25 mouse cellular contexts compared by ENCODE assay signal in the genomic region with DNA sequence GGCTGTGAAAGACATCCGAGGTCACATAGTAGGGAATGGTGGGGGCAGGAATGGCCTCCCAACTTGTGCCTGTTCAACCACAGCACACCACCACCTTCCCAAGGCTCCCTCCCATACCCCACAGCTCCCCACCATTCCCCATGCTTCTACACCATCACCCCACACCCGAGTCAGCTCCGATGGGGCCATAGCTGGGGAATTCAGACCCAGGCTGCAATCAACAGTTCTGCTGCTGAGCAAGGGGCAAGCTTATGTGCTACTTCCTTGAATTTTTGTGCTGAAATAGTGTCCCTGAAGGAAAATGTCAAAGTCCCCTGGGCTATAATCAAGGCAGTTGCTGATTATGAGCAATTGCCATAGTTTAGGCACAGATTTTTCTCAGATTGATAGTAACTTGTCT.
"Had no signal": no experiment of that assay in that cellular context is flagged by ENCODE, and none has a peak within 500 bp of the region (broad histone marks: within the 10 kb centered on the region; RNA-seq: fewer than 3 reads in every experiment).

No protein-coding gene starts in this region.

- DNase-seq: gastrocnemius, adult 2 months; gastrocnemius, postnatal 10 days; gastrocnemius, postnatal 25 days; heart, adult 18-20 months; heart, postnatal 10 days; heart, postnatal 4 days; kidney, adult 18-20 months; kidney, adult 8-10 months; kidney, postnatal 10 days; kidney, postnatal 25 days; kidney, postnatal 4 days; liver; liver, embryonic 13.5 days had no signal

- ATAC-seq: hindbrain, postnatal 0 days had no signal

- H3K9ac ChIP-seq: heart, embryonic 12.5 days; hindbrain, embryonic 12.5 days; hindbrain, embryonic 15.5 days; limb, embryonic 12.5 days; liver, embryonic 15.5 days had no signal

- H3K27me3 ChIP-seq: heart, embryonic 12.5 days; hindbrain, embryonic 12.5 days; hindbrain, embryonic 15.5 days; limb, embryonic 12.5 days; liver, embryonic 13.5 days; liver, embryonic 15.5 days had no signal

- H3K4me3 ChIP-seq: gastrocnemius, adult 2 months; heart, embryonic 10.5 days; heart, embryonic 12.5 days; hindbrain, embryonic 10.5 days; hindbrain, embryonic 12.5 days; hindbrain, embryonic 15.5 days; layer of hippocampus, adult 2 months; left cerebral cortex, adult 2 months; limb, embryonic 10.5 days; limb, embryonic 12.5 days; liver, embryonic 13.5 days; liver, embryonic 15.5 days had no signal

- H3K36me3 ChIP-seq: heart, embryonic 12.5 days; hindbrain, embryonic 12.5 days; limb, embryonic 10.5 days; liver, embryonic 13.5 days; liver, embryonic 15.5 days had no signal

- H3K4me1 ChIP-seq: hindbrain, embryonic 10.5 days; hindbrain, embryonic 12.5 days; hindbrain, embryonic 15.5 days; limb, embryonic 12.5 days had no signal

- H3K9me3 ChIP-seq: heart, embryonic 10.5 days; heart, embryonic 12.5 days; hindbrain, embryonic 10.5 days; hindbrain, embryonic 12.5 days; hindbrain, embryonic 15.5 days; limb, embryonic 10.5 days; limb, embryonic 12.5 days; liver, embryonic 13.5 days; liver, embryonic 15.5 days had no signal

- H3K4me2 ChIP-seq: heart, embryonic 12.5 days; hindbrain, embryonic 12.5 days; hindbrain, embryonic 15.5 days; limb, embryonic 12.5 days; liver, embryonic 11.5 days; liver, embryonic 13.5 days; liver, embryonic 15.5 days had no signal

- H3K27ac ChIP-seq: gastrocnemius, adult 2 months; hindbrain, embryonic 10.5 days; hindbrain, embryonic 12.5 days; hindbrain, embryonic 15.5 days; hindbrain, postnatal 0 days; layer of hippocampus, adult 2 months; left cerebral cortex, adult 2 months; limb, embryonic 10.5 days; limb, embryonic 12.5 days had no signal
